Mouse (Mus musculus) inflammation-experienced regulatory T-cells (primary cell): Measurements from ENCODE around the gene Dclre1c. TPM values are rescaled to one million over a fixed set of nuclear protein-coding genes. Genes with fewer than 3 reads are reported as not detected.

Experiments used
- polyA plus RNA-seq, 2 experiments: library from polyadenylated mRNA; unstranded; fragments of 100-300 nt; shearing (Covaris generic); gene quantifications; one replicate each; pipeline ENCODE4 v1.2.1; 2017

Dclre1c gene
- polyA plus RNA-seq, result 10 to 100 TPM; 15.9 to 18.9 TPM

DNA sequence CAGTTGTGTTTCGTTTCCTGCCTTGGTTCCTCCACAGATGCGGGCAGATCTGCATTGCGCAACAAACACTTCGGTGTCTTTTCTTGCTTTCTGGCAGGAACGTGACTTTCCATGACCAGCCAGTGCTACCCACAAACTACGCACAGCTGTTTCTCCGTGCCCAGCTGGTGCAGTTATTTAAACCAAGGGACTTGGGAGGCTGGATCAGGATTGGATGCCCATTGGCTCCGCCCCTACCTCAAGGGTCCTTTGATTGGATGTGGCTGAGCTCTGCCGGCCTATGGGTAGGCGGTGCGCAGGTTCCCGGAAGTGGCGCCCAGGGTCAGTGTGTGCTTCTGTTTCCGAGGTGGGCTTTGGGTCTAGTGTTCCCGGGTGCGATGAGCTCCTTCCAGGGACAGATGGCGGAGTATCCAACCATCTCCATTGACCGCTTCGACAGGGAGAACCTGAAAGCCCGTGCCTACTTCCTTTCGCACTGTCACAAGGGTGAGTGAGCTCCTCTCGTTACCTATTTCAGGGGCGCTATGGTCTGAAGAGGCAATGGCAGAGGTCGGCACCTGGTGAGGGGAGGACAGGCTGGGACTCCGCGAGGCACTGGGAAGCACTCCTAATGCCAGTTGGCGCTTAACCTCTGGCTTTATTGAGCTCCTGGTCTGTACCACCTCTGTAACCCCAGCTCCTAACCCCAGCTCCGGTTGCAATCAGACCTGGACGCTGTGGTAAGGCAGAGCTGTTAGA lies at the start of gene Dclre1c:
Gene Dclre1c, plus strand, starts transcription at position 291 of the 738 bp plus-strand sequence.

DNA sequence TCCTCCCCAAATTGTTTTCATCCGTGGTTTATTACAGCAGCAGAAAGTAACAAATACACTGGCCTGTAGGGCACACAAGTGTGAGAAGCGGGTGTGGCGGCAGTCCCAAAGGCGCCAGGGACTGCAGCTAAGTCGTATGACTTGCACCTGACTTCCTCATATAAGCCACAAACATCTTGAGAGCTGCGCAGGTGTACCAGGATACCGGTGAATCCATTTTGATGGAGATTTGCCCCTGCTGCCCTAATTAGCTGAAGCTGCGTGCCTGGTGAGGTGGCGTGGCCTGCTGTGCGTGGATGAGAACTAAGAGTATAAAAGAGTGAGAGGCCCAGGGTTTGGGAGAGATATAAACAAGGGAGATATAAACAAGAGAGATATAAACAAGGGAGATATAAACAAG lies 26.8 kb upstream of the Dclre1c start, which contains the start of gene Olah:
Gene Olah, minus strand, starts transcription at position 101 of the 400 bp plus-strand sequence.

DNA sequence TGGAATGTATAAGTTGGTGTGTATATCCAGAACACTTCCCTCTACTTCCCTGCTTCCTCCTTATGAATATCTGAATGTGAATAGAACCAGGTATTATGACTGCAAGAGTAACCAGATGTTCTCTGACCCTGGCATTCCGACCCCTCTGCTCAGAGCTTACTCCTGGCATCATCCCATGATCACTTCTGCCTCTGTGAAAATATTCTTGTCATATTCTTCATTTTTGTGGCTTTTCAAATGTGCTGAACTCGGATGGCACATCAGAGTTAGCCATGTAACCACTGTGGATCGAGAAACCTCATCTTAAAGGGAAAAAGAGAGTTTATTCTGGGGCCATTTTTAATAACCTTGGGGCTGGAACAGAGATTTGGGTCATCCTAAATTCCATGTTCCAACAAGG lies 1.4 kb upstream of the Dclre1c start, which contains the start of gene Meig1:
Gene Meig1, minus strand, starts transcription at position 101 of the 400 bp plus-strand sequence.

DNA sequence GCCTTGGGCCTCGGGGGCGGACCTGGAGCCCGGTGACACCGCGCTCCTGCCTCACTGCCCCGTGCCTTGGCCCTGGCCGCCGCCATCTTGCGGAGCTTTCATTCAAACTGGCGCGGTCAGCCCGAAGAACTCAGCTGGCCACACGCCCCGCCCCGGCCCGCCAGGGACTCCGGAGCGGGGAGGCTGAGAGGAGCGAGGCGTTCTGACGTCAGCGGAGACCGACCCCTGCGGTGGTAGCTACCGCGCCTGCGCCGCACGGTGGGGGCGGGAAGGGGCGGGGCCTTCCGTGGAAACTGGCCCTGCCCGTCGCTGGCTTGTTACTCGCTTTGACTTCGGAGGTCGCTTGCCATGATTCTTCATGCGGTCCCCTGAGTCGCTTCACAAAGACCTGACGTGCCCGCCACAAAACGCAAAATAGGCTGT lies 50.9 kb downstream of the Dclre1c start, which contains the start of gene Suv39h2:
Gene Suv39h2, minus strand, starts transcription at position 171 of the 423 bp plus-strand sequence.

DNA sequence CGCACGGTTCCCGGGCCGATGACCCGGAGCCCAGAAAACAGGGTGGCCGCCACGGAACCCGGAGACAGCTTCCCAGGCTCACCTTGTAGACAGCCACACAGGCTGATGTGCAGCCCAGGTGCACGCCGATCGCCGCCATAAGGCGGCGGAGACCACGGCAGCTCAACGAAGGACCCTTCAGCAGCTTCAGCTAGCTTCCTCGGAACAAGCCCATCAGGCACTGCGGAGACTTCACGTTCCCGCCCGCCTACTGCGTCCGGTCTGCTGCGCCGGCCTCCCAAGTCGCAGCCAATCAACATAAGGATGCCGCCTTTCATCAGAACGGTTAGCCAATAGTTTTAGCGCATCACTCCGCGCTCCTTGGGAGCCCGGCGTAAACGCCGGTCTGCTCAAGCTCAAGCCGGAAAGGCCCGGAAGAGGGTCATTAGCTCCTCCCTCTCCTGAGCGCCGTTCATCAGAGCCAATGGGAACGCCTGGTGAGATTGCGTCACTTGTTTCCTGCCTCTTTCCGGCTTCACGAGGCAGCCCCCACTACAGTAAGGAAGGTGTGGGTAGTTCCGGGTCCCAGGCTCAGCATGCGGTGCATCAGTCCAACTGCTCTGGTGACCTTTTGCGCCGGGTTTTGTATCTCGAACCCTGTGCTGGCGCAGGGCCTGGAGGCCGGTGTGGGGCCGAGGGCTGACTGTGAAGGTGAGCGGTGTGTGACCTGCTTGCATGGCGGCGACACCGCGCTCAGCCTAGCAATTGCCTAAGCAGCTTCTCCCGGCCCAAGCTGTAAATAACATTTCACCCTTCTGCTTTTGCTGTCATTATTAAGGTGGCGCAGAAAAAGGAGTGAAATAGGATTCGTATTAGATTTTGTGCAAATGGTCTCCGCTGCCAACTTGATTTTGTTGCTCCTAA lies 88.9 kb downstream of the Dclre1c start, which contains the start of the genes Gm45902, Hspa14 and Cdnf:
Gene Gm45902, minus strand, starts transcription at position 239 of the 903 bp plus-strand sequence.
Gene Hspa14, minus strand, starts transcription at position 263 of the 903 bp plus-strand sequence.
Gene Cdnf, plus strand, starts transcription at position 479 of the 903 bp plus-strand sequence.

Other genes starting within 250 kb of the Dclre1c start
- 10 to 100 TPM; 11.6 to 11.8 TPM for gene Nmt2, start 139.9 kb upstream of the Dclre1c start, polyA plus RNA-seq
- 10 to 100 TPM; 18.3 to 21.7 TPM for gene Rpp38, start 91.5 kb upstream of the Dclre1c start, polyA plus RNA-seq
- gene Acbd7, start 88.0 kb upstream of the Dclre1c start, polyA plus RNA-seq, result 1 to 10 TPM in 1 of 2 experiments, under 1 TPM in 1; 0.31 to 1.1 TPM
- gene Olah, start 26.9 kb upstream of the Dclre1c start, polyA plus RNA-seq, result under 1 TPM; 0.11 to 0.53 TPM
- 1 to 10 TPM in 1 of 2 experiments, not detected in 1; 1.1 TPM for gene Meig1, start 1.5 kb upstream of the Dclre1c start, polyA plus RNA-seq
- 1 to 10 TPM; 1.1 to 2.2 TPM for gene Suv39h2, start 50.9 kb downstream of the Dclre1c start, polyA plus RNA-seq
- 1 to 10 TPM; 4.1 to 6.4 TPM for gene Gm45902, start 88.7 kb downstream of the Dclre1c start, polyA plus RNA-seq
- gene Hspa14, start 88.7 kb downstream of the Dclre1c start, polyA plus RNA-seq, result 10 to 100 TPM; 91.6 to 95.8 TPM
- under 1 TPM; 0.39 to 0.47 TPM for gene Cdnf, start 88.9 kb downstream of the Dclre1c start, polyA plus RNA-seq
- 100 to 1,000 TPM; 371 to 404 TPM for gene Fam107b, start 146.4 kb downstream of the Dclre1c start, polyA plus RNA-seq